Mouse (Mus musculus): ENCODE measurements around the gene Olfr1189.
"Not testable (repeated sequence)": the region's sequence is repeated elsewhere in the genome, so short reads cannot be mapped to it uniquely, and the experiment has no call there.

Gene Olfr1189

DNA sequence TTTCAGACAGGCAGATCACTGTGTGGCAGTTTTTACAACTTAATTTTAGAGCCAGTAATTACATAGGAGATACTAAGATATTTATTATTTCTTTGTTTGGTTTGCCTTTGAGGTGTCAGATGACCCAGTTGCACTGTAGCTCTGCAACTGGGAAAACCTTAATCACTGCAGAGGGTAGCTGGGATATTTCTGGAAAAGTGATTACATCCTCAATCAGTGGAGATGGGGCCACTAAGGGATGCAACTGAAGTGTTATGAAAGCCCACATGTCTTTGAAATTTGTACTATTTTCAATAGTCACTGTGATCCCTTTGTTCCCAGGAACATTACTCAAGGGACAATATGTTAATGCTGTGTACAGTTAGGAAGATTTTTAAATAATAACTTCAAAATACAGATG lies at the start of gene Olfr1189:
Gene Olfr1189 (plus strand): TSS at position 301 of the 400 bp plus-strand sequence.
- in situ Hi-C loops (cut with MboI; ENCODE audit: low pct_unique_long_range_greater_than_20kb in 1 of 2, low sequenced_read_pairs in 2 of 2, unreplicated experiment in 1 of 2), result no loop called here

- in situ Hi-C loops (cut with MboI; ENCODE audit: low pct_unique_long_range_greater_than_20kb in 1 of 2, low sequenced_read_pairs in 2 of 2, unreplicated experiment in 1 of 2), result no loop called here
Observed at GRCm38 (mm10) chr2:88556635-88557034, 29.6 kb upstream of the Olfr1189 start, which contains the start of gene Olfr1188. Olfr1188 (plus strand) TSS chr2:88556935.

DNA sequence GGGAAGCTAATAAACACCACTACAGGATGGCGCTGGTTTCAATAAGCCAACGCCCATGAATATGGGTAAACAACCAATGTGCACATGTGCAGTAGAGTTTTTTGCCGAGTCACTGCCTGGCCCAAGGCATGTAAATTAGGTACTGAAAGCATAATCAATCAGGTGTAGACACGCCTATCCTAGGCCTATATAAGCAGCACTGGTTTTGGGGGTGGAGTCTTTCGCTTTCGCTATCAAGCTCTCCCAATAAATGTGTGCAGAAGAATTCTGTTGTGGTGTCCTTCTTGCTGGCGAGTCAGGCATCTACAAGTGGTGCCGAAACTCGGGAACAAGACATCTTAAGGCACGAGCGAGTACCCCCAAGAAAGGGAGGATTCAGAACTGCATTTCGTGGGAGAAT lies 13.6 kb upstream of the Olfr1189 start:
- in situ Hi-C loops (cut with MboI; ENCODE audit: low pct_unique_long_range_greater_than_20kb in 1 of 2, low sequenced_read_pairs in 2 of 2, unreplicated experiment in 1 of 2), result not testable (repeated sequence)

GRCm38 (mm10) chr2:88640242-88640641 lies 54.0 kb downstream of the Olfr1189 start, which contains the start of gene Olfr1191-ps1:
Olfr1191-ps1 (plus strand) TSS chr2:88640542.
- in situ Hi-C loops (cut with MboI; ENCODE audit: low pct_unique_long_range_greater_than_20kb in 1 of 2, low sequenced_read_pairs in 2 of 2, unreplicated experiment in 1 of 2), result not testable (repeated sequence)
